Mouse (Mus musculus) liver, adult 2 months (tissue): ENCODE results near the gene Ppp2r2c. TPM values are rescaled to one million over a fixed set of nuclear protein-coding genes. Genes with fewer than 3 reads are reported as not detected.

ENCODE experiments used
- DNase-seq: peaks from one replicate; pipeline ENCODE4 v3.0.0-alpha.2; 2011; ENCODE audit warnings: low read depth, low spot score; ENCODE audit errors: extremely low read depth
- H3K27ac ChIP-seq: fragments of 200-500 bp; replicated peaks from 2 replicates; pipeline ENCODE4 v1.5.1; 2012; ENCODE audit warnings: low read depth, mild to moderate bottlenecking, control low read depth, inconsistent platforms, low read length; ENCODE audit not compliant: insufficient read depth
- H3K27me3 ChIP-seq: fragments of 200-500 bp; 2 replicates; pipeline ENCODE4 v1.6.1; 2012; ENCODE audit warnings: mild to moderate bottlenecking, moderate library complexity, low read length, inconsistent platforms; ENCODE audit not compliant: control insufficient read depth, insufficient read depth
- H3K36me3 ChIP-seq: fragments of 200-500 bp; 2 replicates; pipeline ENCODE4 v1.6.1; 2012; ENCODE audit warnings: low read length, inconsistent platforms; ENCODE audit not compliant: control insufficient read depth, insufficient read depth
- H3K4me1 ChIP-seq: fragments of 200-500 bp; 2 replicates; pipeline ENCODE4 v1.6.1; 2011; ENCODE audit warnings: low read length; ENCODE audit not compliant: control insufficient read depth, insufficient read depth
- H3K4me3 ChIP-seq: fragments of 200-500 bp; 2 replicates; pipeline ENCODE4 v1.5.1; 2011; ENCODE audit warnings: low read depth, mild to moderate bottlenecking, control low read depth, low read length, moderate library complexity; ENCODE audit not compliant: insufficient read depth
- H3K79me2 ChIP-seq: fragments of 200-500 bp; 2 replicates; pipeline ENCODE4 v1.6.1; 2012; ENCODE audit warnings: inconsistent platforms, mild to moderate bottlenecking, low read length, moderate library complexity; ENCODE audit not compliant: control insufficient read depth, insufficient read depth
- H3K9ac ChIP-seq: fragments of 200-500 bp; 2 replicates; pipeline ENCODE4 v1.6.1; 2012; ENCODE audit warnings: low read depth, mild to moderate bottlenecking, control low read depth, inconsistent platforms, low read length
- CTCF ChIP-seq: fragments of 200-500 bp; IDR thresholded peaks from 2 replicates; pipeline ENCODE4 v1.5.1; 2011; ENCODE audit warnings: low read depth, low read length, control low read depth
- POLR2A ChIP-seq: fragments of 200-500 bp; IDR thresholded peaks from 2 replicates; pipeline ENCODE4 v1.6.1; 2011; ENCODE audit warnings: low read length, control low read depth; ENCODE audit not compliant: insufficient read depth; ENCODE audit errors: extremely low read depth
- WGBS: fragments of 180-500 bp; shearing (Covaris S2); methylation state at CpG from one replicate; pipeline ENCODE4 v1.1.7; 2018; 5-methylcytosine and 5-hydroxymethylcytosine counted together
- polyA plus RNA-seq: library from polyadenylated mRNA; depleted of rRNA; stranded (reverse); fragments of >200 nt; gene quantifications from 2 replicates; pipeline ENCODE4 v1.2.3, GENCODE M21; 2012
- total RNA-seq: library from RNA; depleted of rRNA; stranded (reverse); fragments of >200 nt; gene quantifications from 2 replicates; pipeline ENCODE4 v1.2.3, GENCODE M21; 2014

The Ppp2r2c gene
- total and polyA plus RNA-seq, 2 experiments: under 0.01 TPM; not detected in 1

- no peak overlapping the region for H3K9ac ChIP-seq
Measured at GRCm38 (mm10) chr5:36923826-36924700, 55.8 kb downstream of the Ppp2r2c start.

GRCm38 (mm10) chr5:36928701-36929100, 60.4 kb downstream of the Ppp2r2c start:
- Histone ChIP-seq H3K79me2 (no peaks in the 10 kb centered on the region), H3K9ac (no peak overlapping the region), H3K4me3 (no peak overlapping the region), H3K27ac (no peak overlapping the region), H3K4me1 (no peaks in the 10 kb centered on the region), H3K27me3 (no peaks in the 10 kb centered on the region), H3K36me3 (no peaks in the 10 kb centered on the region)
- TF ChIP-seq POLR2A (no peak), CTCF (no peak)
- 52% methylated on average over 4 of the region's 4 CpGs for WGBS
- no peak for DNase-seq

More at GRCm38 (mm10) chr5:36923826-36924700, 55.8 kb downstream of the Ppp2r2c start:
- Histone ChIP-seq H3K36me3 (no peaks in the 10 kb centered on the region), H3K4me1 (no peaks in the 10 kb centered on the region), H3K27me3 (no peaks in the 10 kb centered on the region), H3K79me2 (no peaks in the 10 kb centered on the region), H3K4me3 (no peak overlapping the region), H3K27ac (no peak overlapping the region)
- DNase-seq: no peak
- TF ChIP-seq POLR2A (no peak), CTCF (no peak)
- 44% methylated on average over 11 of the region's 11 CpGs for WGBS

- Histone ChIP-seq H3K36me3 (no peaks in the 10 kb centered on the region), H3K9ac (no peak overlapping the region), H3K4me1 (no peaks in the 10 kb centered on the region), H3K4me3 (no peak overlapping the region), H3K27ac (no peak overlapping the region), H3K27me3 (no peaks in the 10 kb centered on the region), H3K79me2 (no peaks in the 10 kb centered on the region)
- 68% methylated on average over 3 of the region's 3 CpGs for WGBS
- no peak for TF ChIP-seq POLR2A
- no peak for TF ChIP-seq CTCF
- DNase-seq: no peak
Measured at GRCm38 (mm10) chr5:36929376-36929775, 61.1 kb downstream of the Ppp2r2c start.

DNA sequence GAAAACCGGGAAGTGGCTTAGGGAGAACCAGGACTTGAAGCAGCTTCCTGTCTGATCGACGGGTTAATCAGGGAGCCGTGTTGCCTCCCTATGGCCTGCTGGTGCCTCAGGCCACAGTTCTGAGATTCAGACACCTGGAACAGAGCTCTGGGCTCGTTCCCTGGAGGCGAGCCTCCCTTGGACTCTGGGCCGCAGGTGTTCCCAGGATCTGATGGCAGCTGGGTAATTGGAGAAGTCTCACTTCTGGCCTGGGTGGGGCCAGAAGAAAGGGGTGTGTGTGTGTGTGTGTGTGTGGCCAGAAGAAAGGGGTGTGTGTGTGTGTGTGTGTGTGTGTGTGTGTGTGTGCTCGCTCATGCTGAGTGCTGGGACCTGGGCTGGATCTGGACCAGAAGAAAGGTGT, 65.1 kb downstream of the Ppp2r2c start:
- no peak for DNase-seq
- Histone ChIP-seq H3K27me3 (no peaks in the 10 kb centered on the region), H3K4me3 (no peak overlapping the region), H3K9ac (no peak overlapping the region), H3K27ac (no peak overlapping the region), H3K79me2 (no peaks in the 10 kb centered on the region), H3K4me1 (no peaks in the 10 kb centered on the region), H3K36me3 (no peaks in the 10 kb centered on the region)
- 57% methylated on average over 7 of the region's 8 CpGs for WGBS
- no peak for TF ChIP-seq CTCF
- no peak for TF ChIP-seq POLR2A

DNA sequence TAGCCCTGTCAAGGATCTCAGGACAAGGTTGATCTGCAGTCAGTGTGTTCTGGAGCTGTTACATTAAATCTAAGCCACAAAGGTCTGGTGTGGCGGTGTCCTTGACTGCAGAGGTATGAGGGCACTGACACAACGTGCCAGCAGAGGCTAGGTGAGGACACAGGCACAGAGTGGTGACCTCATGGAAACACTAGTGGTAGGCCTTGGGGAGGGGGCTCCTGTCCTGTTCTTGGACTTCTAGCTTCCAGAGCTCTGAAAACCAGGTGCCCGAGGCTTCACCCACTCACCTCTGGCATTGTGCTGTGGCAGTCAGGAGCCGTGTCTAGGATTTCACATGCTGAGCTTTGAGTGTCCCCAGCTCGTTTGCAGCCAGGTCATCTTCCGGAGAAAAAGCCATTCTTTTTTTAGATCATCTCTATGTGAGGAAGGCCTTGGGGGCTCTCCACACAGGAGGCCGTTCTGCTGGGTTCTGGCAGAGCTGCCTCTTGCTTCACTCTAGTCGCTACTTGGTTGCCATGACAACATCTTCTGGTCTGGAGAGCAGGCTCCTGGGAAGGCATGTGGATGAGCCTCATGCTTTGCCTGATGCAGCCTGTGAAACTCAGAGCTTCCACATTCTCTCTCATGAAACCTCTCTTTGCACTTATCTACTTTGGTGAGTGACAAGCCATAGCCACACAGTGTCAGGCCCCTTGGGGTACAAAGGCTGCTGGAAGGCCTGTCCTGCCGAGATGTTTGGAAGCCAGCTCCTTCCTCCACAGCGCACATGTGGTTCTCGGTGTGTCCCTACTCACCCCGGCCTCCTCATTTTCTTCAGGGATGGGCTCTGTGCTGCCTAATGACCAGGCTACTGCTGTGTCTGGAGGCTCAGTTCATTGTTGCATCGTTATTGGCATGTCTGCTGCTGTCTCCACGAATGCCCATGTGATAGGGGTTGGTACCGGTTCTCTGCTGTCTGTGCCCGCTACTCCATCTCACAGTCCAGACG, 67.5 kb downstream of the Ppp2r2c start:
- H3K4me1 ChIP-seq: no peaks in the 10 kb centered on the region
- no peak overlapping the region for H3K9ac ChIP-seq
- WGBS: 60% methylated on average over 17 of the region's 17 CpGs
- DNase-seq: no peak
- no peaks in the 10 kb centered on the region for H3K27me3 ChIP-seq
- H3K79me2 ChIP-seq: no peaks in the 10 kb centered on the region
- H3K27ac ChIP-seq: no peak overlapping the region
- no peak for TF ChIP-seq POLR2A
- H3K36me3 ChIP-seq: no peaks in the 10 kb centered on the region
- H3K4me3 ChIP-seq: no peak overlapping the region
